Mouse (Mus musculus) lung, embryonic 14.5 days (tissue): Measurements from ENCODE around the gene Eif2ak2. TPM values are rescaled to one million over a fixed set of nuclear protein-coding genes. Genes with fewer than 3 reads are reported as not detected.
A peak's percentile ranks its signal among the peaks of the same experiment; 100 is the strongest.

Experiments
- ATAC-seq: fragments of 200-750 bp; cut with Nextera tagmentation; 2 replicates; pipeline ENCODE4 v1.8.0; 2017; ENCODE audit warnings: mild to moderate bottlenecking, moderate TSS enrichment, moderate library complexity; ENCODE audit not compliant: insufficient read depth
- DNase-seq: peaks from one replicate; pipeline ENCODE4 v3.0.0-alpha.2; 2015
- H3K27ac ChIP-seq: fragments of 300-500 bp; sonication (generic); 2 replicates; pipeline ENCODE4 v1.5.1; 2014; ENCODE audit warnings: low read depth, mild to moderate bottlenecking, moderate library complexity
- H3K27me3 ChIP-seq: fragments of 300-500 bp; sonication (generic); 2 replicates; pipeline ENCODE4 v1.6.1; 2014; ENCODE audit warnings: low read length, control low read depth; ENCODE audit not compliant: insufficient read depth
- H3K36me3 ChIP-seq: fragments of 300-500 bp; sonication (generic); 2 replicates; pipeline ENCODE4 v1.6.1; 2014; ENCODE audit warnings: control low read depth; ENCODE audit not compliant: insufficient read depth
- H3K4me1 ChIP-seq: fragments of 300-500 bp; sonication (generic); 2 replicates; pipeline ENCODE4 v1.6.1; 2014; ENCODE audit warnings: antibody characterized with exemption, control low read depth; ENCODE audit not compliant: insufficient read depth
- H3K4me2 ChIP-seq: fragments of 300-500 bp; sonication (generic); 2 replicates; pipeline ENCODE4 v1.6.1; 2014; ENCODE audit warnings: mild to moderate bottlenecking
- H3K4me3 ChIP-seq: fragments of 300-500 bp; sonication (generic); 2 replicates; pipeline ENCODE4 v1.5.1; 2014; ENCODE audit warnings: low read depth, low read length
- H3K9ac ChIP-seq: fragments of 300-500 bp; sonication (generic); 2 replicates; pipeline ENCODE4 v1.6.1; 2014
- H3K9me3 ChIP-seq: fragments of 300-500 bp; sonication (generic); 2 replicates; pipeline ENCODE4 v1.6.1; 2016; ENCODE audit warnings: low read depth, low read length, control low read depth
- CTCF ChIP-seq: IDR thresholded peaks from 2 replicates; pipeline ENCODE4 v1.5.1; 2016; ENCODE audit warnings: antibody characterized with exemption, low read depth
- WGBS: fragments of 180-500 bp; shearing (Covaris S2); extraction: QIAGEN DNeasy Blood & Tissue Kit; methylation state at CpG from one replicate; pipeline ENCODE4 v1.1.7; 2014; 5-methylcytosine and 5-hydroxymethylcytosine counted together
- polyA plus RNA-seq: library from polyadenylated mRNA; unstranded; fragments of >200 nt; fragmentation: Nextera tagmentation; extraction: Ambion mirVana; gene quantifications from 2 replicates; pipeline ENCODE4 v1.2.1, GENCODE M21; 2014

Gene Eif2ak2
- polyA plus RNA-seq = 8.4 and 9.2 TPM in 2 replicates

DNA sequence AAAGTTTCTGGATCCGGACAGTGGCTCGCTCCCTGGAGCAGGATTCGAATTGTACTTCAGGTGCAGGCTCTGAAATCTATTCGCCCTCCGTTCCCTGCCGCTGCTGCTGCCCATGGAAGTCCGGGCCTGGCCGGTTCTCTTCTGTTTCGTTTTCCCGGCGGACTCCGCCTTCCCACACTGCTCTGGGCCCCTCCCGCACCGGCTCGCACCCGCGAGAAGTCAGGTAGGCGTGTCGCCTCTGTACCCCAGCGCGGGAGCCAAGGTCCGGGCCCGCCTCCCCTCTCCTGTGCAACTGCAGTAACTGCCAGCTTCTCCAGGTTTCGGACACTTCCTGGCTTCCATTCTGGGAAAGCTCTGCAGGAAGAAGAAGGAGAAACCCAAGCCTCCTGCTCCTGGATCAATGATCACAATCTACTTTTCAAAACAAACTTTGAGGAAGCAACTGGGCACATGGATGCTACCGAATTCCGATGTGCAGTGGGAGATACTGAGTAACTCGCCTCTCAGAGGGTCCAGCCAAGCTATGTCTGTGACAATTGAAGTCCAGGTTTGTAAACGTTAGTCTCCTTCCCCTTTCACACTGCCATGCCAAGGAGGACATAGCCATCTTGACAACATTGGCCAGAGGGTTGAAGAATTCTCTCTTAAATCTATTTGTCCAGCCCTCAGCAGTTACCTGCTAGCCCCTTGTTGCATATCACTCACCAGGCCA lies at the start of gene Eif2ak2:
Gene Eif2ak2 (minus strand): TSS at position 173 of the 712 bp plus-strand sequence.
- Histone ChIP-seq H3K4me3 (peak within 1 kb of the TSS; percentile 61), H3K27me3 (no peaks in the 10 kb centered on the region), H3K4me2 (peak within 1 kb of the TSS; percentile 68)

DNA sequence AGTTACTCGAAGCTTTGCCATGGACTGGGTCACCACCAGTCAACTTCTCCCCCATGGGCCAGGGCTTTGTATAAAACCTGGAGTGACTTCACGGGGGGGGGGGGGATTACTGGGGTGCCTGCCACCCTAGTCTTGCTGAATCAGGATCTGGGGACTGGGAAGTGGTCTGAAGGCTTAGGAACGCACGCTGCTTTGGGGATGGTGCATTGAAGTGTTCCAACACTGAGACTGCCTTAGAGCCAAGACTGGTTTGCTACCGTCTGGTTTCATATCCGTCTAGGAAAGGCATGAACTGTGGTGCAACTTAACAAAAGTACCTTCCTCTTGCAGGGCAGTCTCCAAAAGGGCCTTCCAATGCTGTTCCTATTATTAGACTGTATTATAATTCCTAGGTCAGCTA lies 35.3 kb upstream of the Eif2ak2 start:
- Histone ChIP-seq H3K9ac (peak overlapping the region; percentile 82; the same call in 1 of the 2 replicates), H3K9me3 (no peaks in the 10 kb centered on the region), H3K4me3 (peak overlapping the region; percentile 67; the same call in 1 of the 2 replicates), H3K27me3 (no peaks in the 10 kb centered on the region), H3K36me3 (peaks cover 43% of the 10 kb centered on the region), H3K27ac (no peak overlapping the region), H3K4me2 (peak overlapping the region; percentile 87), H3K4me1 (no peaks in the 10 kb centered on the region)
- TF ChIP-seq CTCF = no peak
- DNase-seq (no peak), ATAC-seq (no peak)
- 38% methylated on average over 6 of the region's 6 CpGs for WGBS

More for the DNA sequence above, at the start of gene Eif2ak2:
- Histone ChIP-seq H3K27ac (peak within 1 kb of the TSS; percentile 77), H3K4me1 (peaks cover 3% of the 10 kb centered on the region), H3K9ac (peak within 1 kb of the TSS; percentile 78), H3K36me3 (peaks cover 6% of the 10 kb centered on the region), H3K9me3 (no peaks in the 10 kb centered on the region)
- peak; percentile 97 for ATAC-seq
- DNase-seq = peak; percentile 89
- WGBS = 1% methylated on average over 28 of the region's 28 CpGs
- no peak for TF ChIP-seq CTCF

DNA sequence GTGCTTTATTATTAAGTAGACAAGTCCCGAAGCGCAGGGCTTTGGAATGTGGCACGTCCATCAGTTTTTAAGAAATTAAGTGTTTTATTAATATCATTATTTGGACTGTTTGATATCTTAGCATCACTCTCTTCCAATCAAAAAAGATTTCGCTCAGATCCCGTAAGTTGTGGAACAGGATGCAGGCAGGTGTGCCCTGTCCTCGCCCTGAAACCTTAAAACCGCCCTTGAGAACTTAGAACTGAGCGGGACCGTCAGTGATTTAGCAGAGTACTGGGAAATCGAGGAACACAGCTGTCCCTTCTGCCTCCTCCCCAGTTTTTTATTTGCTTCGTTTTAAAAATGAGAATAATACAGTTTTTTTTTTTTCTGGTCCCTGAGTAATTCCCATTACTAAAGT lies 34.5 kb upstream of the Eif2ak2 start:
- peak overlapping the region; percentile 87 for H3K4me2 ChIP-seq
- TF ChIP-seq CTCF = no peak
- peak overlapping the region; percentile 82 for H3K9ac ChIP-seq
- peaks cover 37% of the 10 kb centered on the region for H3K36me3 ChIP-seq
- no peaks in the 10 kb centered on the region for H3K9me3 ChIP-seq
- H3K4me1 ChIP-seq = no peaks in the 10 kb centered on the region
- 1% methylated on average over 11 of the region's 11 CpGs for WGBS
- ATAC-seq (0 out of 2 replicates have a peak, but pooled peaks have one; percentile 22), DNase-seq (no peak)
- peak overlapping the region; percentile 91 for H3K27ac ChIP-seq
- H3K4me3 ChIP-seq = peak overlapping the region; percentile 67
- H3K27me3 ChIP-seq = no peaks in the 10 kb centered on the region

DNA sequence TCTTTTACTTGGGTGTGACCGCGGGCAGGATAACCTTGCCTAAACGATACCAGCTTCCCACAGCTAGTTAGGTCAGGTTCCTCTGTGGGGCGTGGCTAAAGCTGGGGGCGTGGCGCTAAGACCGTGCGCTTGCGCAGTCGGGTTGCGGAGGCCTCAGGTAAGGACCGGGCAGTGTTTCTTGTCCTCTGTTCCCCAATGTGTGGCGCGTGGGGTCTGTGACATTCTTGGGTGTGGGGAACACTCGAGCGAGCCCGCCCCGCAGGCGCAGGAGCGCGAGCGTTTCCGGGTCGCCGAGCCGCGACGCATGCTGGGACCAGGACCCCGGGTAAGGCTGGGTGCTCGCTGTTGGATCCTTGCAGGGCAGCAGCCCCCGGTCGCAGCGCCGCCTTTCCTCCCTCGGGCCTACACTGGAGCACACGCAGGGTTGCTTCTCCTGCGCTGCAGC lies 34.0 kb upstream of the Eif2ak2 start, which contains the start of gene Cebpzos:
Gene Cebpzos (plus strand): TSS at position 132 of the 445 bp plus-strand sequence.
- Histone ChIP-seq H3K36me3 (peaks cover 32% of the 10 kb centered on the region), H3K27me3 (no peaks in the 10 kb centered on the region), H3K9me3 (no peaks in the 10 kb centered on the region), H3K4me1 (no peaks in the 10 kb centered on the region), H3K9ac (peak within 1 kb of the TSS; percentile 82), H3K4me3 (peak within 1 kb of the TSS; percentile 67), H3K4me2 (peak within 1 kb of the TSS; percentile 87), H3K27ac (peak within 1 kb of the TSS; percentile 91)
- peak; percentile 94 for DNase-seq
- no peak for TF ChIP-seq CTCF
- WGBS = under 1% methylated on average over 37 of the region's 37 CpGs
- peak; percentile 94 for ATAC-seq

DNA sequence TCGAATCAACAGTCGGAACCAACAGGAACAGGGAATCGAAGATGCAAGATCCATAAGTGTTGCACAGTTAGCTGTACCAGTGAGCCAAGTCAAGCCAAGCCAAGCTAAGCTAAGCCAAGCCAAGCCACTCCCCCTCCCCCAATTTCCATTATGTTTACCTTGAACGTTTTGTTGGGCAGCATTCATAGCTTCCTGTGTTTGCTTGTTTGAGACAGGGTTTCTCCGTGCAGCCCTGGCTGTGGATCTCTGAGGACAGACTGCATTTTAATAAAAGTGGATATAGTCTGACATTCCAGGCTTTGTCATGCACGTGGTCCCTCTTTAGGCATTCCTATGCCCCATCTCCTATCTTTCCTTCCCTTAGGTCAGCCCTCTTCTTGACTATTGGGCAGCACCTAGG lies 33.4 kb upstream of the Eif2ak2 start:
- Histone ChIP-seq H3K9ac (peak overlapping the region; percentile 82), H3K36me3 (peaks cover 27% of the 10 kb centered on the region), H3K9me3 (no peaks in the 10 kb centered on the region), H3K27ac (peak overlapping the region; percentile 91), H3K27me3 (no peaks in the 10 kb centered on the region), H3K4me3 (peak overlapping the region; percentile 67), H3K4me2 (peak overlapping the region; percentile 87), H3K4me1 (no peaks in the 10 kb centered on the region)
- TF ChIP-seq CTCF = no peak
- ATAC-seq (peak; percentile 7; the same call in 1 of the 2 replicates), DNase-seq (peak; percentile 46)
- WGBS = 52% methylated on average over 6 of the region's 6 CpGs

DNA sequence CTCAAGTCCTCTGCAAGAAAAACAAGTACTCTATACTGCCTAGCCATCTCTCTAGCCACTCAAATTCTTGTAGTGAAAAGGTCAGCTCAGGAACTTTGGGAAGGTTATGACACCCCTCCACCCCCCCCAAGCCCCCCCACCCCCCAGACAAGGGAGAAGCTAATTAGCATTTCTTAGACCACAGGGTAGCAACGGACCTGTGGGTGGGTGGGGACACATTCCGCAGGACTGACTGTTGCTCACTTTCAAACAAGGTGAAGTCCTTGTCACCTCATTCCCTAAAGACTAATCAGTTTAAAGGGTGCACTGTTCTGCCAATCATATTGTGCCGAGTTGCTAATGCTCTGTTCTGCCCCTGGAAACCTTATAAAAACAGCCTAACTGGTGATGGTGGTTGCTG lies 31.5 kb upstream of the Eif2ak2 start:
- no peaks in the 10 kb centered on the region for H3K27me3 ChIP-seq
- H3K9ac ChIP-seq = no peak overlapping the region
- no peak overlapping the region for H3K27ac ChIP-seq
- peaks cover 10% of the 10 kb centered on the region; the same call in 1 of the 2 replicates for H3K36me3 ChIP-seq
- 76% methylated on average over 3 of the region's 3 CpGs for WGBS
- no peak for TF ChIP-seq CTCF
- H3K4me3 ChIP-seq = no peak overlapping the region
- no peaks in the 10 kb centered on the region for H3K4me1 ChIP-seq
- no peaks in the 10 kb centered on the region for H3K9me3 ChIP-seq
- no peak for DNase-seq
- H3K4me2 ChIP-seq = no peak overlapping the region
- ATAC-seq = no peak

DNA sequence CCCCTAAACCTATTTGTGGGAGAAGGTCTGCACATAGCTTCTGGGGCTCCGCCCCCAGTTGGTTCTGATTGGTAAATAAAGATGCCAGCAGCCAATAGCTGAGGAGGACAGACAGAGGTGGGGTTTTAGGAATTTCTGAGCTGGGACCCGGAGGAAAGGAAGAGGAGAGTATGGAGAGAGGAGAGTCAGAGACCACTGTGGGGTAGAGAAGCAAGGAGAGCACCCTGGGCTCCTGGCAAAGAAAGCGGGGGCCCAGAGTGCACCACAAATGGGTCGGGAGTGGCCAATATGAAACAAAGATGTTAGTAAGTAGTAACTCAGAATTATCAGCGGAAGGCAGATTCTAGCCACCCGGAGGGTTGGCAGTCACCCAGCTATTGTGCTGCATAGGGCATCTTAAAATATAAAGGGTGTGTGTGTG lies 30.5 kb upstream of the Eif2ak2 start:
- WGBS = 29% methylated on average over 6 of the region's 6 CpGs
- peak; percentile 75 for DNase-seq
- no peak overlapping the region for H3K27ac ChIP-seq

More for the DNA sequence above, 30.5 kb upstream of the Eif2ak2 start:
- peak overlapping the region; percentile 39; the same call in 1 of the 2 replicates for H3K9ac ChIP-seq
- peak overlapping the region; percentile 57 for H3K4me2 ChIP-seq
- peak overlapping the region; percentile 32 for H3K4me3 ChIP-seq
- no peaks in the 10 kb centered on the region for H3K9me3 ChIP-seq
- peak; percentile 54 for ATAC-seq
- no peaks in the 10 kb centered on the region for H3K27me3 ChIP-seq
- H3K4me1 ChIP-seq = no peaks in the 10 kb centered on the region
- TF ChIP-seq CTCF = no peak
- H3K36me3 ChIP-seq = 0 out of 2 replicates have a peak, but pooled peaks cover 1% of the 10 kb centered on the region
